ENCODE assay signal across 35 mouse cellular contexts in the genomic region with DNA sequence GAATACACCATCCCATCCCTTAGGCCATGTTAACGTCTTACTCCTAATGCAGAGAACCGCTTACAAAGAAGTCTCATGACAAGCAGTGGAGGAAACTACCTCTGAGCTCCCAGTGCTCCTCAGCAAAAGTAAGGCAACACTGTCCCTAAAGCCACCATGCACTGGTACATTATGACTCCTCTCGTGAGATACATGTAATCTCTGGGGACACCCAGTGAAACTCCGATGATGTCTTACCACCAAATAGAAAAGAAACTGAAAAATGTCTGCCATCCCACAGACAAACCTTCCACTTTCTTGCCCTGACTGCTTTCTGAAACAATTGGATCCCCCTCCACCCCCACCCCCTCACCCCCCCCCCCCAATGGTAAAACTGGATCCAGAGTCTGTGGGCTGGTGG. TPM values are rescaled to one million over a fixed set of nuclear protein-coding genes. Genes with fewer than 3 reads are reported as not detected.
"Had no signal": no experiment of that assay in that cellular context is flagged by ENCODE, and none has a peak within 500 bp of the region (broad histone marks: within the 10 kb centered on the region; RNA-seq: fewer than 3 reads in every experiment).

No protein-coding gene starts in this region.

- H3K27ac ChIP-seq: left cerebral cortex, adult 2 months; limb, embryonic 10.5 days; limb, embryonic 12.5 days; limb, embryonic 13.5 days; limb, embryonic 15.5 days; liver, embryonic 13.5 days; liver, embryonic 14.5 days; liver, embryonic 15.5 days; lung, embryonic 15.5 days; macrophage; midbrain, embryonic 10.5 days; midbrain, embryonic 12.5 days; midbrain, embryonic 13.5 days; midbrain, embryonic 15.5 days; neural tube, embryonic 12.5 days had no signal

- DNase-seq: left cerebral cortex, postnatal 4 days; liver; liver, embryonic 13.5 days; liver, postnatal 0 days; lung, adult 18-20 months; lung, adult 2 months; lung, embryonic 14.5 days; lung, postnatal 10 days; lung, postnatal 14 days; lung, postnatal 36 days; lung, postnatal 4 days; midbrain, embryonic 14.5 days had no signal

- H3K9me3 ChIP-seq: limb, embryonic 10.5 days; limb, embryonic 12.5 days; limb, embryonic 13.5 days; limb, embryonic 15.5 days; liver, embryonic 13.5 days; liver, embryonic 15.5 days; lung, embryonic 15.5 days; megakaryocyte, embryonic 14.5 days; midbrain, embryonic 10.5 days; midbrain, embryonic 12.5 days; midbrain, embryonic 13.5 days; midbrain, embryonic 15.5 days; neural tube, embryonic 12.5 days had no signal

- H3K27me3 ChIP-seq: limb, embryonic 12.5 days; limb, embryonic 13.5 days; limb, embryonic 15.5 days; liver, embryonic 13.5 days; liver, embryonic 15.5 days; lung, embryonic 15.5 days; midbrain, embryonic 12.5 days; midbrain, embryonic 13.5 days; midbrain, embryonic 15.5 days; neural tube, embryonic 12.5 days had no signal

- H3K4me3 ChIP-seq: left cerebral cortex, adult 2 months; limb, embryonic 10.5 days; limb, embryonic 12.5 days; limb, embryonic 13.5 days; limb, embryonic 15.5 days; liver, embryonic 13.5 days; liver, embryonic 15.5 days; lung, embryonic 15.5 days; megakaryocyte, embryonic 14.5 days; midbrain, embryonic 10.5 days; midbrain, embryonic 12.5 days; midbrain, embryonic 13.5 days; midbrain, embryonic 15.5 days; myocyte; neural tube, embryonic 12.5 days had no signal

- ATAC-seq: liver, postnatal 0 days; lung, postnatal 0 days; midbrain, embryonic 13.5 days; midbrain, embryonic 15.5 days; midbrain, embryonic 16.5 days had no signal

- H3K4me2 ChIP-seq: limb, embryonic 12.5 days; limb, embryonic 13.5 days; limb, embryonic 15.5 days; liver, embryonic 13.5 days; liver, embryonic 15.5 days; lung, embryonic 14.5 days; lung, embryonic 15.5 days; midbrain, embryonic 11.5 days; midbrain, embryonic 12.5 days; midbrain, embryonic 13.5 days; midbrain, embryonic 15.5 days; neural tube, embryonic 12.5 days had no signal

- H3K4me1 ChIP-seq: limb, embryonic 10.5 days; limb, embryonic 12.5 days; limb, embryonic 13.5 days; limb, embryonic 15.5 days; liver, embryonic 13.5 days; liver, embryonic 15.5 days; lung, embryonic 15.5 days; megakaryocyte, embryonic 14.5 days; midbrain, embryonic 10.5 days; midbrain, embryonic 12.5 days; midbrain, embryonic 13.5 days; midbrain, embryonic 15.5 days; neural tube, embryonic 12.5 days had no signal

- H3K9ac ChIP-seq: limb, embryonic 12.5 days; limb, embryonic 13.5 days; limb, embryonic 15.5 days; liver, embryonic 13.5 days; liver, embryonic 14.5 days; liver, embryonic 15.5 days; liver, postnatal 0 days; lung, embryonic 14.5 days; lung, embryonic 15.5 days; midbrain, embryonic 12.5 days; midbrain, embryonic 13.5 days; midbrain, embryonic 15.5 days; neural tube, embryonic 12.5 days had no signal

- H3K36me3 ChIP-seq: limb, embryonic 10.5 days; limb, embryonic 12.5 days; limb, embryonic 13.5 days; limb, embryonic 15.5 days; liver, embryonic 13.5 days; liver, embryonic 15.5 days; lung, embryonic 15.5 days; midbrain, embryonic 10.5 days; midbrain, embryonic 12.5 days; midbrain, embryonic 13.5 days; midbrain, embryonic 15.5 days; neural tube, embryonic 12.5 days had no signal

RNA-seq across cellular contexts. Expression of gene Ccdc3, which starts 54.6 kb away (rescaled TPM):
- total RNA-seq: megakaryocyte progenitor cell, adult 5-6 weeks; megakaryocyte, adult 5-6 weeks; megakaryocyte-erythroid progenitor cell, adult 5-6 weeks; monocyte, adult 5-6 weeks had no signal
- polyA plus RNA-seq: macrophage had no signal
